Mouse (Mus musculus) C3H10T1/2 (cell line): Measurements from ENCODE around the gene 2310079G19Rik. TPM values are rescaled to one million over a fixed set of nuclear protein-coding genes. Genes with fewer than 3 reads are reported as not detected.

Source experiments
- polyA plus RNA-seq, 2 experiments: library from polyadenylated mRNA; unstranded; fragments of >200 nt; fragmentation: generic; extraction: Trizol; gene quantifications; one replicate each; pipeline ENCODE4 v1.2.1; 2012; ENCODE audit warnings: missing spikeins in 2 of 2

2310079G19Rik gene
- not detected for polyA plus RNA-seq

GRCm38 (mm10) chr16:88627566-88627965 lies at the start of gene 2310079G19Rik:
TSS of gene 2310079G19Rik (minus strand) at chr16:88627666.

GRCm38 (mm10) chr16:88671571-88671970 lies 44.1 kb upstream of the 2310079G19Rik start, which contains the start of gene Krtap27-1:
TSS of gene Krtap27-1 (minus strand) at chr16:88671671.

GRCm38 (mm10) chr16:88647358-88647846 lies 19.9 kb upstream of the 2310079G19Rik start, which contains the start of gene Krtap26-1:
TSS of gene Krtap26-1 (minus strand) at chr16:88647796.

DNA sequence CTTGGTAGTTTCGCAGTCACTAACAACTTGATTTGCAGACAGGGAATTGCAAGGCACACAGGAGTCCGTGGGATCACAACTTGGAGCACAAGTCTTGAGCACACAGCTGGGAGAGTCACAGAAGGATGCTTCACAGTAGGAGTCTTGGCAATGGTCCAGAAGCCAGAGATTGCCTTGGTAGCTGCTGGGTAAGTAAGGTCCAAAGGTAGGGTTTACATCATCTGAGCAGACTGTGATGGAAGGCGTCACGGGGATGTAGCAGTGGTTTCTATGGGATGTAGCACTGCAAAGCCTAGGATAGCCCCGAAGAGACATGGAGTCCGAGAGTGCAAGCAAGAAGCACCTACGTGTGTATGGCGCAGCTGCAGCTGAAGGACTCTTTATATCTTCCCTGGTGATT lies 15.5 kb downstream of the 2310079G19Rik start, which contains the start of gene Krtap24-1:
Gene Krtap24-1 (minus strand): TSS at position 358 of the 400 bp plus-strand sequence.

Other genes with a start within 250 kb of the 2310079G19Rik start
- not detected for gene Cldn17, start 120.7 kb downstream of the 2310079G19Rik start, polyA plus RNA-seq
- not detected for gene Cldn8, start 64.5 kb downstream of the 2310079G19Rik start, polyA plus RNA-seq
- not detected for gene Krtap24-1, start 15.4 kb downstream of the 2310079G19Rik start, polyA plus RNA-seq
- gene Krtap26-1, start 20.1 kb upstream of the 2310079G19Rik start, polyA plus RNA-seq = not detected
- not detected for gene Krtap27-1, start 44.0 kb upstream of the 2310079G19Rik start, polyA plus RNA-seq
- gene 2310061N02Rik, start 80.3 kb upstream of the 2310079G19Rik start, polyA plus RNA-seq = not detected
- not detected for gene Krtap13-1, start 101.2 kb upstream of the 2310079G19Rik start, polyA plus RNA-seq
- not detected for gene Krtap13, start 124.0 kb upstream of the 2310079G19Rik start, polyA plus RNA-seq
- not detected for gene 2310034C09Rik, start 131.2 kb upstream of the 2310079G19Rik start, polyA plus RNA-seq
- not detected for gene 2310057N15Rik, start 146.5 kb upstream of the 2310079G19Rik start, polyA plus RNA-seq
- not detected for gene Gm5965, start 150.2 kb upstream of the 2310079G19Rik start, polyA plus RNA-seq
- gene Gm20741, start 184.6 kb upstream of the 2310079G19Rik start, polyA plus RNA-seq = not detected
- gene Krtap15, start 192.5 kb upstream of the 2310079G19Rik start, polyA plus RNA-seq = not detected
- not detected for gene Krtap14, start 198.5 kb upstream of the 2310079G19Rik start, polyA plus RNA-seq
- not detected for gene Krtap19-1, start 241.7 kb upstream of the 2310079G19Rik start, polyA plus RNA-seq
- gene Krtap19-2, start 246.6 kb upstream of the 2310079G19Rik start, polyA plus RNA-seq = not detected